Mouse (Mus musculus): ENCODE measurements around the gene Nkx2-4.

GRCm38 (mm10) chr2:147084366-147085071, 726 bp downstream of the Nkx2-4 start:
- TF ChIP-seq CTCF (IDR thresholded peaks at IDR 0.05): no peak
- TF ChIP-seq EP300 (IDR thresholded peaks at IDR 0.05; ENCODE audit: insufficient read depth, low read depth, low read length): no peak
- TF ChIP-seq POLR2A (IDR thresholded peaks at IDR 0.05; ENCODE audit: insufficient read depth, low read depth, low read length): no peak

Measured in heart, adult 2 months (tissue).